Mouse (Mus musculus): ENCODE data around the gene Ptpn3. TPM values are rescaled to one million over a fixed set of nuclear protein-coding genes. Genes with fewer than 3 reads are reported as not detected.

The Ptpn3 gene
- polyA plus RNA-seq, 1 experiment from 2014 or later: 3.0 TPM

GRCm38 (mm10) chr4:57166922-57167870 lies 134.4 kb downstream of the Ptpn3 start:
- no peak for ATAC-seq
- no peaks in the 10 kb centered on the region for H3K27me3 ChIP-seq (ENCODE audit: control insufficient read depth, insufficient read depth, low read depth, low read length)
- H3K9me3 ChIP-seq (replicated peaks; ENCODE audit: control insufficient read depth, low read length, poor library complexity, severe bottlenecking): no peaks in the 10 kb centered on the region
- no peak overlapping the region for H3K4me2 ChIP-seq (ENCODE audit: low read length)
- no peak overlapping the region for H3K4me3 ChIP-seq (ENCODE audit: low read depth, low read length)
- no peaks in the 10 kb centered on the region for H3K4me1 ChIP-seq (ENCODE audit: control insufficient read depth, insufficient read depth, low read length)
- H3K27ac ChIP-seq (ENCODE audit: low read length): no peak overlapping the region
- 65% methylated on average over 12 of the region's 12 CpGs for WGBS
- no peak overlapping the region for H3K9ac ChIP-seq (ENCODE audit: low read depth, low read length)
- H3K36me3 ChIP-seq (ENCODE audit: control insufficient read depth, insufficient read depth, low read length): no peaks in the 10 kb centered on the region

DNA sequence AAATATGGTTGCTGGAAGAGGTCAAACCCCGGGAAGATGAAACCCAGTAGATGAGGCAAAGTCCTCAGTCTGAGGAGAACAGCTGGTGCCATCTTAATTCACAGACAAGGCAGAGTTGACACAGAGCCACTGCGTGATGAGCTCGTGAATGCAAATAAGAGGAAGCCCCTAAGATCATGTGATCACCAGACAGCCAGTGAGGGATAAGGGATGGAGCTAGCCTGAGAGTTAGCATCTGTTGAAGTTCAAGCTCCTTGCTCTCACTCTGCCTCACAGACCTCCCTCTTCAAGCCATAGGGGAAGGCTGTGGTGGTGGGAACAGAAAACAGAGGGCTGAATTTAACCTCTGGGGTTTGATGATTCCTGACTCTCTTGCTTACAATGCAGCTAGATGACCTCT lies 136.0 kb downstream of the Ptpn3 start:
- Histone ChIP-seq H3K27me3 (ENCODE audit: control insufficient read depth, insufficient read depth, low read depth, low read length) (no peaks in the 10 kb centered on the region), H3K36me3 (ENCODE audit: control insufficient read depth, insufficient read depth, low read length) (no peaks in the 10 kb centered on the region), H3K9ac (ENCODE audit: low read depth, low read length) (no peak overlapping the region), H3K27ac (ENCODE audit: low read length) (no peak overlapping the region), H3K4me2 (ENCODE audit: low read length) (no peak overlapping the region), H3K4me3 (ENCODE audit: low read depth, low read length) (no peak overlapping the region), H3K9me3 (replicated peaks; ENCODE audit: control insufficient read depth, low read length, poor library complexity, severe bottlenecking) (no peaks in the 10 kb centered on the region), H3K4me1 (ENCODE audit: control insufficient read depth, insufficient read depth, low read length) (no peaks in the 10 kb centered on the region)
- 55% methylated on average over 3 of the region's 3 CpGs for WGBS
- ATAC-seq: no peak

DNA sequence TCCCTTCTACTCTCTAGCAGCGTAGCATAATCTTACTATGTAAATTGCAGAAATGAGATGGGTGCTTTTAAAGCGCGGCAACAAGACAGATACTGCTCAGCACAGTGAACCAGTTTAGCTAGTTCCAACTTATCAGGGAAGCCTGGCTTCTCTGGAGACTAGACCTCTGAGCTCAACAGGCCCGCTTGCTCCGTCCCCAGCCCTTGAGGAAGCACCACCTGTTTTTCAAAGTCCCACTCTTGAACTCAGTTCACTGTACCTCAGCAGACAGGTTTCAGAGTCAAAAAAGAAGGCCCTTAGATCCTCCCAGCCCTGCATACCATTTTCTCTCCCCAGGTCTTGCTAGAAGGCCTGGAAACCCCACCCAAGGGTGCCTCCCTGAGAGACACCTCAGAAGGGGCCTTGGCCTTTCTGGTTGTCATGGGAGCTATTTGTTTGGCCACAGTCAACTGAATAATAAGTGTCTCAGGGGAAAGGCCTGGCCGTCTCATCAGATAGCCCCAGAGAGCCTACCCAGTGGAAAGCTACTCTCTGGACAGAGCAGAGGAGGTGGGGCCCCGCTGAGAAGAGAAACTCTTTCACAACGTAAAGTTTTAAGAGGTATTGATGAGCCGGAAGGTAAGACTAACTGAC lies 136.9 kb downstream of the Ptpn3 start:
- ATAC-seq: no peak
- Histone ChIP-seq H3K4me3 (ENCODE audit: low read depth, low read length) (no peak overlapping the region), H3K4me2 (ENCODE audit: low read length) (no peak overlapping the region), H3K36me3 (ENCODE audit: control insufficient read depth, insufficient read depth, low read length) (no peaks in the 10 kb centered on the region), H3K27ac (ENCODE audit: low read length) (no peak overlapping the region), H3K27me3 (ENCODE audit: control insufficient read depth, insufficient read depth, low read depth, low read length) (no peaks in the 10 kb centered on the region), H3K9me3 (replicated peaks; ENCODE audit: control insufficient read depth, low read length, poor library complexity, severe bottlenecking) (no peaks in the 10 kb centered on the region), H3K9ac (ENCODE audit: low read depth, low read length) (no peak overlapping the region), H3K4me1 (ENCODE audit: control insufficient read depth, insufficient read depth, low read length) (no peaks in the 10 kb centered on the region)
- whole genome bisulfite sequencing: 87% methylated on average over 9 of the region's 9 CpGs

- no peak overlapping the region for H3K9ac ChIP-seq (ENCODE audit: low read depth, low read length)
- H3K4me1 ChIP-seq (ENCODE audit: control insufficient read depth, insufficient read depth, low read length): no peaks in the 10 kb centered on the region
- H3K27me3 ChIP-seq (ENCODE audit: control insufficient read depth, insufficient read depth, low read depth, low read length): no peaks in the 10 kb centered on the region
- peak; percentile 63 for ATAC-seq
- WGBS: 20% methylated on average over 10 of the region's 10 CpGs
- H3K4me2 ChIP-seq (ENCODE audit: low read length): no peak overlapping the region
- no peak overlapping the region for H3K4me3 ChIP-seq (ENCODE audit: low read depth, low read length)
- H3K9me3 ChIP-seq (replicated peaks; ENCODE audit: control insufficient read depth, low read length, poor library complexity, severe bottlenecking): no peaks in the 10 kb centered on the region
- no peaks in the 10 kb centered on the region for H3K36me3 ChIP-seq (ENCODE audit: control insufficient read depth, insufficient read depth, low read length)
- H3K27ac ChIP-seq (ENCODE audit: low read length): no peak overlapping the region
These were observed 138.6 kb downstream of the Ptpn3 start for GRCm38 (mm10) chr4:57162789-57163722.

GRCm38 (mm10) chr4:57160571-57160970 lies 141.1 kb downstream of the Ptpn3 start:
- Histone ChIP-seq H3K4me1 (ENCODE audit: control insufficient read depth, insufficient read depth, low read length) (no peaks in the 10 kb centered on the region), H3K9ac (ENCODE audit: low read depth, low read length) (no peak overlapping the region), H3K27ac (ENCODE audit: low read length) (no peak overlapping the region), H3K27me3 (ENCODE audit: control insufficient read depth, insufficient read depth, low read depth, low read length) (no peaks in the 10 kb centered on the region), H3K4me3 (ENCODE audit: low read depth, low read length) (no peak overlapping the region), H3K9me3 (replicated peaks; ENCODE audit: control insufficient read depth, low read length, poor library complexity, severe bottlenecking) (no peaks in the 10 kb centered on the region), H3K36me3 (ENCODE audit: control insufficient read depth, insufficient read depth, low read length) (no peaks in the 10 kb centered on the region), H3K4me2 (ENCODE audit: low read length) (no peak overlapping the region)
- ATAC-seq: no peak
- WGBS: 82% methylated on average over 7 of the region's 7 CpGs

DNA sequence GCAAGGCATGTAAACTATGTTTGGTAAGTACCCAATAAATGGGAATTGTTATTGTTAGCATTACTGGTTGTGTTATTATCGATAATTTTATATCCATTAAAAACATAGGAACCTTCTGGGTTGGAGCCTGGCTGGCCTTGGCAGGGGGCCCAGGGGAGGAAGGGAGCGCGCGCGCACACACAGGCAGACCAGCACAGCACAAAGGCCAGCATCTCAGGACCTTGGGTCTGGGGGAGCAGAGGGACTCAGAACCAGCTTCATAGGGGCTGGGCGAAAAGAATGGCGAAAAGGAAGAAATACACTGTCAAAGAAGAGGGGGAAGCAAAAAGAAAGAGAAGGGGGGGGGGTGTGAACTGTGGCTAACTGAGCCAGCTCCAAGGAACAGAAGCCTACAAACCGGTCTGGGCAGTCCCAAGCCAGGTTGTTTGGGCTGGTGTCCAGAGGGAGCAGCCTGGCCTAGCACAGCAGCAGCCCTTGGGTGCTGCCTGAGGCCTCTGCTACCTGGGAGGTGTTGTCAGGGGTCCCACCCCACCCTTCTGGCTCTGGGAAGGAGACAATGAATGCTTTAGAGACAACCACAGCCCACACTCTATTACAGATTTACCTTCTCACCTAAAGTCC lies 145.0 kb downstream of the Ptpn3 start:
- Histone ChIP-seq H3K9me3 (replicated peaks; ENCODE audit: control insufficient read depth, low read length, poor library complexity, severe bottlenecking) (no peaks in the 10 kb centered on the region), H3K27me3 (ENCODE audit: control insufficient read depth, insufficient read depth, low read depth, low read length) (no peaks in the 10 kb centered on the region; the same call in 1 of the 2 replicates), H3K36me3 (ENCODE audit: control insufficient read depth, insufficient read depth, low read length) (no peaks in the 10 kb centered on the region), H3K4me3 (ENCODE audit: low read depth, low read length) (no peak overlapping the region), H3K9ac (ENCODE audit: low read depth, low read length) (no peak overlapping the region), H3K4me2 (ENCODE audit: low read length) (no peak overlapping the region), H3K27ac (ENCODE audit: low read length) (no peak overlapping the region), H3K4me1 (ENCODE audit: control insufficient read depth, insufficient read depth, low read length) (peaks cover 3% of the 10 kb centered on the region; the same call in 1 of the 2 replicates)
- 79% methylated on average over 8 of the region's 8 CpGs for WGBS
- ATAC-seq: no peak

DNA sequence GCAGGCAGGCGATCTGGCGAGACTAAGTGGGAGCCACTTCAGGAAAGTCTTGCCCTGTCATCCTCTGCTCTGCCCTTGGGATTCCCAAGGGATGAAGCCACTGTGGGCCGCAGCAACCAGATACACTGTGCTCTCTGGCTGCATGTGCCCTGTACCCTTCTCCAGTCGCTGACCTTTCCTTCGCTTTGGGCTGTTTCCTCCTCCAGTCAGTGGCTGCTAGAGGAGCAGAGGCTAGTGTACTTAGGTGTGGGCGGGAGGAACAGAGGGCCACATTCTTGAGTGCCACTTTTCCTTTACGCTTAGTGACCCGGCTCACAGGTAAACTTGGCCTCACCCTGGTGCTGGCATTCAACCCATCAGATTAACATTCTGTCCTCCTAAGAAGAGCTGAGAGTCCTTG lies 147.8 kb downstream of the Ptpn3 start:
- no peak overlapping the region for H3K27ac ChIP-seq (ENCODE audit: low read length)
- no peak overlapping the region for H3K4me3 ChIP-seq (ENCODE audit: low read depth, low read length)
- no peaks in the 10 kb centered on the region for H3K9me3 ChIP-seq (replicated peaks; ENCODE audit: control insufficient read depth, low read length, poor library complexity, severe bottlenecking)
- 0 out of 2 replicates have a peak overlapping the region, but pooled peaks have one; percentile 23 for H3K9ac ChIP-seq (ENCODE audit: low read depth, low read length)
- peaks cover 3% of the 10 kb centered on the region; the same call in 1 of the 2 replicates for H3K4me1 ChIP-seq (ENCODE audit: control insufficient read depth, insufficient read depth, low read length)
- H3K4me2 ChIP-seq (ENCODE audit: low read length): no peak overlapping the region
- H3K27me3 ChIP-seq (ENCODE audit: control insufficient read depth, insufficient read depth, low read depth, low read length): no peaks in the 10 kb centered on the region; the same call in 1 of the 2 replicates
- no peaks in the 10 kb centered on the region for H3K36me3 ChIP-seq (ENCODE audit: control insufficient read depth, insufficient read depth, low read length)
- no peak for ATAC-seq
- 43% methylated on average over 8 of the region's 8 CpGs for WGBS

DNA sequence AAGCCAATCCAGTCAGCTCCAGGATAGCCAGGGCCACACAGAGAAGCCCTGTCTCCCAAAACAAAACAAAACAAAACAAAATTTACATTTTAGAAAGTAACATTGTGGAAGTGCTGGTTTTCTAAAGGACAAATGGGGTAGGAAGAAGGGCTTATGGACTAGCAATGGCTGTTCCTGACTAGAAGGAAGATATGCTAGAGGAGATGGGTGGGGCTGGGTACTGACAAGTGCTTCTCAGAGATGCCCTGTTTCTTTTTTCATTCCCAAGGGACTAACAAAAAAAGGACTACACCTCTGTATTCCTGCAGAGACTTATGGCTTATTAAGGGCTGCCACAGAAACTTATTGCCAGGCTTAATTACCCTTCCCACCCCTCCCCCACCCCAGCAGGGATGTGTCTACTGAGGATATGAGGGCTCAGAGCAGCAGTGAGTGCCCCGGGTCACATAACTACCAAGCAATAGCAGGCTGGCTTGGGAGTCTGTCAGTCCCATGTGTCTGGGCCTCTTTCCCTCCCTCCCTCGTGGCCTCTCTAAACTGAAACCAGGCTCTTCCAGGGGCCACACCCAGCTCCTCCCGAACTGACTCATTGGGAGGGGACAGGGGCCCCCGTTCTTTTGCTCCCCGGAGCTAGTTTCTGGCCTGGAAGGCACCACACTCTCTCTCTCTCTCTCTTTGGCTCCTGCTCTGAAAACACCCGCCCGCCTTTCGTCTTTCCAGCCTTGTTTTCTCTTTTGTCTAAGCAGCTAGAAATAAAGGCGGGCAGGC lies 148.4 kb downstream of the Ptpn3 start:
- Histone ChIP-seq H3K4me3 (ENCODE audit: low read depth, low read length) (no peak overlapping the region), H3K4me1 (ENCODE audit: control insufficient read depth, insufficient read depth, low read length) (peaks cover 3% of the 10 kb centered on the region; the same call in 1 of the 2 replicates), H3K9me3 (replicated peaks; ENCODE audit: control insufficient read depth, low read length, poor library complexity, severe bottlenecking) (no peaks in the 10 kb centered on the region), H3K9ac (ENCODE audit: low read depth, low read length) (0 out of 2 replicates have a peak overlapping the region, but pooled peaks have one; percentile 23), H3K27me3 (ENCODE audit: control insufficient read depth, insufficient read depth, low read depth, low read length) (no peaks in the 10 kb centered on the region; the same call in 1 of the 2 replicates), H3K27ac (ENCODE audit: low read length) (no peak overlapping the region), H3K4me2 (ENCODE audit: low read length) (no peak overlapping the region), H3K36me3 (ENCODE audit: control insufficient read depth, insufficient read depth, low read length) (no peaks in the 10 kb centered on the region)
- 5% methylated on average over 9 of the region's 9 CpGs for WGBS
- no peak for ATAC-seq

Measured in midbrain, embryonic 16.5 days (tissue).